Mouse (Mus musculus): ENCODE measurements around the gene Tenm2. TPM values are rescaled to one million over a fixed set of nuclear protein-coding genes. Genes with fewer than 3 reads are reported as not detected.

Tenm2 gene
- polyA plus RNA-seq, 1 experiment from 2014 or later: 1.8 TPM

- H3K27ac ChIP-seq: no peak overlapping the region
- no peak for DNase-seq (ENCODE audit: extremely low spot score, low spot score)
- peaks cover 20% of the 10 kb centered on the region for H3K4me1 ChIP-seq
- H3K36me3 ChIP-seq (replicated peaks): no peaks in the 10 kb centered on the region
- peaks cover 11% of the 10 kb centered on the region for H3K27me3 ChIP-seq (ENCODE audit: poor library complexity, severe bottlenecking)
- no peak overlapping the region for H3K4me3 ChIP-seq
- WGBS: 40% methylated on average over 7 of the region's 7 CpGs
- peaks cover 5% of the 10 kb centered on the region; the same call in 1 of the 2 replicates for H3K9me3 ChIP-seq
Observed at GRCm38 (mm10) chr11:36250111-36250510, 985.7 kb downstream of the Tenm2 start.

GRCm38 (mm10) chr11:36246152-36246551 lies 989.6 kb downstream of the Tenm2 start:
- Histone ChIP-seq H3K36me3 (replicated peaks) (no peaks in the 10 kb centered on the region), H3K4me3 (no peak overlapping the region), H3K27ac (no peak overlapping the region), H3K4me1 (peaks cover 23% of the 10 kb centered on the region), H3K9me3 (no peaks in the 10 kb centered on the region), H3K27me3 (ENCODE audit: poor library complexity, severe bottlenecking) (peaks cover 11% of the 10 kb centered on the region)
- no peak for DNase-seq (ENCODE audit: extremely low spot score, low spot score)
- WGBS: 87% methylated on average over 3 of the region's 3 CpGs

- Histone ChIP-seq H3K9me3 (no peaks in the 10 kb centered on the region), H3K27me3 (ENCODE audit: poor library complexity, severe bottlenecking) (peaks cover 6% of the 10 kb centered on the region), H3K36me3 (replicated peaks) (no peaks in the 10 kb centered on the region), H3K4me1 (peaks cover 13% of the 10 kb centered on the region), H3K4me3 (no peak overlapping the region), H3K27ac (no peak overlapping the region)
- DNase-seq (ENCODE audit: extremely low spot score, low spot score): no peak
- WGBS: 92% methylated on average over 11 of the region's 11 CpGs
Observed at GRCm38 (mm10) chr11:36244491-36244882, 991.3 kb downstream of the Tenm2 start.

- no peaks in the 10 kb centered on the region for H3K36me3 ChIP-seq (replicated peaks)
- no peaks in the 10 kb centered on the region for H3K9me3 ChIP-seq
- 81% methylated on average over 18 of the region's 18 CpGs for WGBS
- 0 out of 2 replicates have a peak, but pooled peaks cover 4% of the 10 kb centered on the region for H3K27me3 ChIP-seq (ENCODE audit: poor library complexity, severe bottlenecking)
- H3K4me1 ChIP-seq: peaks cover 12% of the 10 kb centered on the region
- no peak for DNase-seq (ENCODE audit: extremely low spot score, low spot score)
- no peak overlapping the region for H3K4me3 ChIP-seq
- H3K27ac ChIP-seq: no peak overlapping the region
Observed at GRCm38 (mm10) chr11:36243747-36244490, 991.8 kb downstream of the Tenm2 start.

- Histone ChIP-seq H3K4me3 (no peak overlapping the region), H3K36me3 (replicated peaks) (no peaks in the 10 kb centered on the region), H3K27ac (no peak overlapping the region), H3K27me3 (ENCODE audit: poor library complexity, severe bottlenecking) (peaks cover 9% of the 10 kb centered on the region; the same call in 1 of the 2 replicates), H3K9me3 (no peaks in the 10 kb centered on the region), H3K4me1 (peaks cover 11% of the 10 kb centered on the region)
- WGBS: 91% methylated on average over 9 of the region's 9 CpGs
- no peak for DNase-seq (ENCODE audit: extremely low spot score, low spot score)
Observed at GRCm38 (mm10) chr11:36238890-36239289, 996.9 kb downstream of the Tenm2 start.

GRCm38 (mm10) chr11:36228654-36229053 lies 1007.1 kb downstream of the Tenm2 start:
- no peaks in the 10 kb centered on the region for H3K36me3 ChIP-seq (replicated peaks)
- no peak overlapping the region for H3K27ac ChIP-seq
- 89% methylated on average over 11 of the region's 11 CpGs for WGBS
- peaks cover 31% of the 10 kb centered on the region for H3K4me1 ChIP-seq
- DNase-seq (ENCODE audit: extremely low spot score, low spot score): no peak
- H3K9me3 ChIP-seq: no peaks in the 10 kb centered on the region
- H3K27me3 ChIP-seq (ENCODE audit: poor library complexity, severe bottlenecking): peaks cover 67% of the 10 kb centered on the region
- H3K4me3 ChIP-seq: no peak overlapping the region

- H3K9me3 ChIP-seq: no peaks in the 10 kb centered on the region
- 90% methylated on average over 6 of the region's 6 CpGs for whole genome bisulfite sequencing
- no peak overlapping the region for H3K4me3 ChIP-seq
- H3K36me3 ChIP-seq (replicated peaks): no peaks in the 10 kb centered on the region
- DNase-seq (ENCODE audit: extremely low spot score, low spot score): no peak
- peaks cover 36% of the 10 kb centered on the region for H3K4me1 ChIP-seq
- H3K27ac ChIP-seq: no peak overlapping the region
- H3K27me3 ChIP-seq (ENCODE audit: poor library complexity, severe bottlenecking): peaks cover 72% of the 10 kb centered on the region
Observed at GRCm38 (mm10) chr11:36228196-36228595, 1007.6 kb downstream of the Tenm2 start.

- DNase-seq (ENCODE audit: extremely low spot score, low spot score): no peak
- H3K4me3 ChIP-seq: no peak overlapping the region
- H3K4me1 ChIP-seq: peaks cover 53% of the 10 kb centered on the region
- no peak overlapping the region for H3K27ac ChIP-seq
- no peaks in the 10 kb centered on the region for H3K9me3 ChIP-seq
- H3K27me3 ChIP-seq (ENCODE audit: poor library complexity, severe bottlenecking): peaks cover 87% of the 10 kb centered on the region
- no peaks in the 10 kb centered on the region for H3K36me3 ChIP-seq (replicated peaks)
- 27% methylated on average over 3 of the region's 3 CpGs for WGBS
Observed at GRCm38 (mm10) chr11:36226061-36226460, 1009.7 kb downstream of the Tenm2 start.

- peaks cover 67% of the 10 kb centered on the region for H3K4me1 ChIP-seq
- peaks cover 82% of the 10 kb centered on the region for H3K27me3 ChIP-seq (ENCODE audit: poor library complexity, severe bottlenecking)
- WGBS: 82% methylated on average over 7 of the region's 7 CpGs
- no peaks in the 10 kb centered on the region for H3K9me3 ChIP-seq
- H3K4me3 ChIP-seq: no peak overlapping the region
- DNase-seq (ENCODE audit: extremely low spot score, low spot score): no peak
- no peaks in the 10 kb centered on the region for H3K36me3 ChIP-seq (replicated peaks)
- no peak overlapping the region for H3K27ac ChIP-seq
Observed at GRCm38 (mm10) chr11:36223716-36224439, 1011.9 kb downstream of the Tenm2 start.

- Histone ChIP-seq H3K27me3 (ENCODE audit: poor library complexity, severe bottlenecking) (peaks cover 65% of the 10 kb centered on the region), H3K9me3 (no peaks in the 10 kb centered on the region), H3K36me3 (replicated peaks) (no peaks in the 10 kb centered on the region), H3K4me1 (peaks cover 63% of the 10 kb centered on the region), H3K27ac (no peak overlapping the region), H3K4me3 (no peak overlapping the region)
- DNase-seq (ENCODE audit: extremely low spot score, low spot score): no peak
- WGBS: 79% methylated on average over 3 of the region's 3 CpGs
Observed at GRCm38 (mm10) chr11:36222071-36222470, 1013.7 kb downstream of the Tenm2 start.

GRCm38 (mm10) chr11:36221271-36221975 lies 1014.3 kb downstream of the Tenm2 start:
- H3K27ac ChIP-seq: peak overlapping the region; percentile 20
- peaks cover 62% of the 10 kb centered on the region for H3K27me3 ChIP-seq (ENCODE audit: poor library complexity, severe bottlenecking)
- H3K9me3 ChIP-seq: no peaks in the 10 kb centered on the region
- H3K4me3 ChIP-seq: peak overlapping the region; percentile 24
- whole genome bisulfite sequencing: 13% methylated on average over 10 of the region's 10 CpGs
- H3K4me1 ChIP-seq: peaks cover 56% of the 10 kb centered on the region
- peak; percentile 86 for DNase-seq (ENCODE audit: extremely low spot score, low spot score)
- H3K36me3 ChIP-seq (replicated peaks): no peaks in the 10 kb centered on the region

GRCm38 (mm10) chr11:36220651-36221050 lies 1015.1 kb downstream of the Tenm2 start:
- Histone ChIP-seq H3K36me3 (replicated peaks) (no peaks in the 10 kb centered on the region), H3K27ac (peak overlapping the region; percentile 69), H3K4me1 (peaks cover 48% of the 10 kb centered on the region), H3K27me3 (ENCODE audit: poor library complexity, severe bottlenecking) (peaks cover 55% of the 10 kb centered on the region), H3K9me3 (no peaks in the 10 kb centered on the region), H3K4me3 (no peak overlapping the region)
- DNase-seq (ENCODE audit: extremely low spot score, low spot score): peak; percentile 19
- 14% methylated on average over 5 of the region's 5 CpGs for WGBS

All from forebrain, embryonic 10.5 days (tissue).